ENCODE assay signal across 29 mouse cellular contexts in the genomic region with DNA sequence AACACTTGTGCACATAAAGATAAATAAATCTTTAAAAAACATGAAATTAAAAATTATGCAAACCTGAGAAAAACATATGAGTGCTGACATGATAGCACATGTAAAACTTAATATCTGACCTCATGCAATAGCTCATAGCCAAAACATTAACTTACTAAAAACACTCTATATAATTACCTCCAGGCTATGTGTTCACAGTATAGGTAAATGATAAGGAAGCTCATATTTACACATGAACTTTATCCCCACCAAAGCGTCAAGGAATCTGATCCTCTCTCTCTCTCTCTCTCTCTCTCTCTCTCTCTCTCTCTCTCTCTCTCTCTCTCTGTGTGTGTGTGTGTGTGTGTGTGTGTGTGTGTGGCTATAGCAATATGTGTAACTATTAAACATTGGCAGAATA.
"Had no signal": no experiment of that assay in that cellular context is flagged by ENCODE, and none has a peak within 500 bp of the region (broad histone marks: within the 10 kb centered on the region; RNA-seq: fewer than 3 reads in every experiment).

No protein-coding gene starts in this region.

- H3K4me1 ChIP-seq: embryonic facial prominence, embryonic 10.5 days; embryonic facial prominence, embryonic 12.5 days; embryonic facial prominence, embryonic 13.5 days; embryonic facial prominence, embryonic 15.5 days; forebrain, embryonic 10.5 days; forebrain, embryonic 12.5 days; forebrain, embryonic 13.5 days; forebrain, embryonic 15.5 days had no signal

- ATAC-seq: forebrain, embryonic 13.5 days; forebrain, embryonic 14.5 days; forebrain, embryonic 15.5 days; forebrain, embryonic 16.5 days; forebrain, postnatal 0 days had no signal

- H3K9ac ChIP-seq: embryonic facial prominence, embryonic 12.5 days; embryonic facial prominence, embryonic 13.5 days; embryonic facial prominence, embryonic 15.5 days; forebrain, embryonic 12.5 days; forebrain, embryonic 13.5 days; forebrain, embryonic 15.5 days; forebrain, postnatal 0 days had no signal

- DNase-seq: cerebellum, adult 2 months; cerebellum, adult 8-10 months; cerebellum, adult 9-10 months; cerebellum, adult 9-11 months; cerebellum, postnatal 10 days; cerebellum, postnatal 14 days; cerebellum, postnatal 25 days; cerebellum, postnatal 36 days; embryo, embryonic 11 days; forebrain, postnatal 0 days; gastrocnemius, adult 2 months; gastrocnemius, postnatal 10 days; gastrocnemius, postnatal 14 days; gastrocnemius, postnatal 25 days; gastrocnemius, postnatal 36 days; heart, adult 11 months; heart, adult 18-20 months; heart, adult 2 months had no signal

- H3K9me3 ChIP-seq: embryonic facial prominence, embryonic 10.5 days; embryonic facial prominence, embryonic 12.5 days; embryonic facial prominence, embryonic 13.5 days; embryonic facial prominence, embryonic 15.5 days; forebrain, embryonic 10.5 days; forebrain, embryonic 12.5 days; forebrain, embryonic 13.5 days; forebrain, embryonic 15.5 days had no signal

- H3K27ac ChIP-seq: embryonic facial prominence, embryonic 10.5 days; embryonic facial prominence, embryonic 12.5 days; embryonic facial prominence, embryonic 13.5 days; embryonic facial prominence, embryonic 15.5 days; forebrain, embryonic 10.5 days; forebrain, embryonic 12.5 days; forebrain, embryonic 13.5 days; forebrain, embryonic 15.5 days; gastrocnemius, adult 2 months; heart, adult 2 months had no signal

- H3K36me3 ChIP-seq: embryonic facial prominence, embryonic 10.5 days; embryonic facial prominence, embryonic 12.5 days; embryonic facial prominence, embryonic 13.5 days; embryonic facial prominence, embryonic 15.5 days; forebrain, embryonic 10.5 days; forebrain, embryonic 12.5 days; forebrain, embryonic 15.5 days had no signal

- H3K4me2 ChIP-seq: embryonic facial prominence, embryonic 12.5 days; embryonic facial prominence, embryonic 13.5 days; embryonic facial prominence, embryonic 15.5 days; forebrain, embryonic 12.5 days; forebrain, embryonic 13.5 days; forebrain, embryonic 15.5 days had no signal

- H3K4me3 ChIP-seq: embryonic facial prominence, embryonic 10.5 days; embryonic facial prominence, embryonic 12.5 days; embryonic facial prominence, embryonic 13.5 days; embryonic facial prominence, embryonic 15.5 days; erythroblast, embryonic 14.5 days; forebrain, embryonic 10.5 days; forebrain, embryonic 12.5 days; forebrain, embryonic 13.5 days; forebrain, embryonic 15.5 days; gastrocnemius, adult 2 months; heart, adult 2 months had no signal

- H3K27me3 ChIP-seq: embryonic facial prominence, embryonic 12.5 days; embryonic facial prominence, embryonic 13.5 days; embryonic facial prominence, embryonic 15.5 days; forebrain, embryonic 12.5 days; forebrain, embryonic 13.5 days; forebrain, embryonic 15.5 days had no signal
